ENCODE assay signal across 7 mouse cellular contexts in the genomic region with DNA sequence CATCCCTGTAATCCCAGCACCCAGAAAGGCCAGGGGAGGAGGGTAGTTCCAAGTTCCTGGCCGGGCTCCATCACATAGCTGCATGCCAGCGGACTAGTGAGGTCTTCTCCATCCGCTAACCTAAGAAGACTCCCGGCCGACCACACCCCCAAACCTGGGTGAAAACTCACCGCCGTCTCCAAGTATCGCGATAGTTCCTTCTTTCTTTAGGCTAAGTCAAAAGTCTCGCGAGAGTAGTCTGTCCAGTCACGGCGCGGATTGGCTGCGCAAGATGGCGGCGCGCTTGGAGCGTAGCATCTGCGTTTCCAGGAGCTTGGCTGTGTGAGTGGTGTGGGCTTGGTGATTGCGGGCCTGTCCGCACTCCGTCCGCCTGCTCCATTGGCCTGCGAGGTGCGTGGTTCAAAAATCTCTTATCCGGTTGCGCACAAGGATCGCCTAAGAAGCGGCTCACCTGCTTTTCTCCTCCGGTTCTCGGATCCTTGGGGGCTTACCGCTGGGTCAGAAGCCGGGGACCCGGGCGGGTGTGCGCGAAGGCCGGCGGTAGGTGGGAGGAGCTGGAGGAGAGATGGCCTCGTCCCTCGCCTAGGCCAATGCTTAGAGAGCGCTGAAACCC. TPM values are rescaled to one million over a fixed set of nuclear protein-coding genes. Genes with fewer than 3 reads are reported as not detected.
DNase-seq lines count a peak whose midpoint lies in the region; ATAC-seq lines count a peak whose summit lies in the region.

A gene (plus strand): TSS at position 236 of the 613 bp plus-strand sequence.

- no peaks in the 10 kb centered on the region for H3K9me3 ChIP-seq in intestine, embryonic 16.5 days (ENCODE audit: control insufficient read depth, low read length)
- H3K9me3 ChIP-seq in midbrain, embryonic 11.5 days (ENCODE audit: control insufficient read depth, low read length), result no peaks in the 10 kb centered on the region

- peak within 1 kb of the TSS; percentile 92 for H3K27ac ChIP-seq in intestine, embryonic 16.5 days (ENCODE audit: low read length)
- H3K27ac ChIP-seq in midbrain, embryonic 11.5 days (ENCODE audit: low read depth, low read length), result peak within 1 kb of the TSS; percentile 87

- intact Hi-C loops in left cerebral cortex, postnatal 36 days (cut with DNase I), result loop anchor here (2.0 to 10.0 kb wide), 3 partner anchors 46 to 133 kb away; a partner anchor contains a TSS

- peak; percentile 93 for DNase-seq in adrenal gland, adult 8-10 months
- DNase-seq in embryo, embryonic 9.5 days (ENCODE audit: extremely low spot score), result peak; percentile 97
- peak; percentile 78 to 91 for DNase-seq in gastrocnemius, postnatal 4 days (ENCODE audit: low spot score in 2 of 2)
- DNase-seq in left cerebral cortex, postnatal 36 days (ENCODE audit: low spot score in 2 of 2), result peak; percentile 94 to 95
- peak; percentile 99 for DNase-seq in midbrain, embryonic 11.5 days (ENCODE audit: low spot score, missing footprints)
- DNase-seq in skeletal muscle tissue, adult 2 months (ENCODE audit: low read depth, low spot score), result peak; percentile 96

- H3K36me3 ChIP-seq in intestine, embryonic 16.5 days (ENCODE audit: control insufficient read depth, insufficient read depth, low read length), result peaks cover 4% of the 10 kb centered on the region; the same call in 1 of the 2 replicates
- peaks cover 12% of the 10 kb centered on the region; the same call in 1 of the 2 replicates for H3K36me3 ChIP-seq in midbrain, embryonic 11.5 days (ENCODE audit: control insufficient read depth, insufficient read depth, low read length)

- peaks cover 13% of the 10 kb centered on the region for H3K4me1 ChIP-seq in intestine, embryonic 16.5 days (ENCODE audit: control insufficient read depth, insufficient read depth, low read length)
- H3K4me1 ChIP-seq in midbrain, embryonic 11.5 days (ENCODE audit: control insufficient read depth, insufficient read depth, low read length), result peaks cover 7% of the 10 kb centered on the region; the same call in 1 of the 2 replicates

- no peaks in the 10 kb centered on the region for H3K27me3 ChIP-seq in intestine, embryonic 16.5 days (replicated peaks; ENCODE audit: control insufficient read depth, insufficient read depth, low read length)
- no peaks in the 10 kb centered on the region for H3K27me3 ChIP-seq in midbrain, embryonic 11.5 days (ENCODE audit: control insufficient read depth, insufficient read depth, low read length)

- H3K4me2 ChIP-seq in intestine, embryonic 16.5 days (ENCODE audit: low read depth, low read length), result peak within 1 kb of the TSS; percentile 81
- H3K4me2 ChIP-seq in midbrain, embryonic 11.5 days, result peak within 1 kb of the TSS; percentile 63

- H3K9ac ChIP-seq in intestine, embryonic 16.5 days (ENCODE audit: low read depth, low read length), result peak within 1 kb of the TSS; percentile 91
- H3K9ac ChIP-seq in midbrain, embryonic 11.5 days (ENCODE audit: low read length), result peak within 1 kb of the TSS; percentile 93

- WGBS in intestine, embryonic 16.5 days, result under 1% methylated on average over 43 of the region's 43 CpGs
- under 1% methylated on average over 43 of the region's 43 CpGs for WGBS in midbrain, embryonic 11.5 days

- ATAC-seq in intestine, embryonic 16.5 days, result peak; percentile 97
- ATAC-seq in midbrain, embryonic 11.5 days (ENCODE audit: low FRiP score), result peak; percentile 95

- peak within 1 kb of the TSS; percentile 94 for H3K4me3 ChIP-seq in intestine, embryonic 16.5 days (ENCODE audit: low read length)
- peak within 1 kb of the TSS; percentile 85 for H3K4me3 ChIP-seq in midbrain, embryonic 11.5 days (ENCODE audit: low read depth, low read length)

RNA-seq across cellular contexts. Expression of the gene that starts here (rescaled TPM):
- total RNA-seq in adrenal gland, adult 8-10 months (2022), result 10 to 100 TPM; 31.9 to 36.6 (median 33.9) TPM
- total RNA-seq in gastrocnemius, postnatal 4 days (2021), result 10 to 100 TPM; 10.5 to 14.6 TPM
- 36.2 and 41.4 TPM in 2 replicates for polyA plus RNA-seq in intestine, embryonic 16.5 days (2015; fragmentation: Nextera tagmentation; extraction: Ambion mirVana)
- 10 to 100 TPM; 19.8 to 26.7 TPM for total RNA-seq in left cerebral cortex, postnatal 36 days (2021)
- 48.5 and 51.8 TPM in 2 replicates for polyA plus RNA-seq in midbrain, embryonic 11.5 days (2014; fragmentation: Nextera tagmentation; extraction: Ambion mirVana)

Comparison
In these comparisons a context has a peak if more than half of its experiments do, and no peak if none do; other contexts are left out.
1. Peak in every context shown above with its lines: DNase-seq, ATAC-seq, H3K4me3 ChIP-seq and H3K27ac ChIP-seq.